Mouse (Mus musculus) kidney, adult 18-20 months (tissue): ENCODE results near the gene Usp2.

ENCODE experiments used
- DNase-seq: peaks from one replicate; pipeline ENCODE4 v3.0.0; 2021

Gene Usp2

GRCm38 (mm10) chr9:44127351-44127801, 60.6 kb downstream of the Usp2 start:
- peak; percentile 72 for DNase-seq

GRCm38 (mm10) chr9:44129633-44130032, 62.8 kb downstream of the Usp2 start:
- DNase-seq = no peak

DNA sequence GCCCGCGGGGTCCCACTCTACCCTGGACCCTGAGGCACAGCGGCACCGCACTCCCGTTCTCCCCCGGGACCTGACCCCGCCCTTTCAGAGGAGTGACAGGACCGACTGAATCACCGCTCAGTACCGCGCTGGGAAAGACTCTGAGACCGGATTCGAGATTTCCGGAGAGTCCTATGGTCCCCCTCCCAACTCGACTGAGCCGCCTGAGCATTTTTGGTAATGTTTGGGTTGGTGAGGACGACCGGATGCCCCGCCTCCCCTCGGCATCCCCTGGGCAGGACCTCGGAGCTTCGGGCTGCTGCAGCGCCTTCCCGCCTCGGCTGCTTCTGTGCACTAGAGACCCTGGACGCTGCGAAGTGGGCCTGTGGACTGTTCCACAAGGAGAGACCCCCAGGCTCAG, 63.2 kb downstream of the Usp2 start:
- DNase-seq = peak; percentile 79

DNA sequence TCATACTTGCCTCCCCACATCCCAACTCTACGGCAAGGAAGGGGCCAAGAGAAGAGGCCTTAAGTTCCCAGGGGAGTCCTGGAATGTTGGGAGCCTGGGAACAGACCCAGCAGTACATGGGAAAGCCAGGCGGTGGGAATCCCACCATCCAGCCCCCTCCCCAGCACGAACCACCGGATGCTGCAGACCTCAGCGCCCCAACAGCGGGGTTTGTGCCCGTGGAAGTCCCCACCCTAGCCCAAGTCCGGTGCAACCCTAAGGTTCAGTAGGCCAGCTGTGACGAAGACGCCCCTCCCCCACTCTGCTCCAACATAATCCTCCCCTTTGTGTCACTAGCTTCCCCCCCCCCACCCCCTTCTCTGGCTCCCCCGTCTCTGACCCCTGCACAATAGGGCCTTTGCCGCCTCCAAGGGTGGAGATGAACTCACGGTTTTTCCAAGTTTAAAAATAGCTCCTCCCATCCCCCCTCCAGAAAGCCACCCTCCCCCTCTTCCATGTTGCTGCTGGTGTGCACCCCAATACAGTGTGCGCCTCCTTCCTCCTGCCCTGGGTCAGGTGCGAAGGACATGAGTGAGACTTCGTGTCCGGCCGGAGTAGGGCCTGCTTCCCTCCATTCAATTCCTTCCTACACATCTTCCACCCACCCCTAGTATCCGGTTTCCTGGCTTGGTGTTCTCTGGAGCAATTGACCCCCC, 63.9 kb downstream of the Usp2 start:
- peak; percentile 43 for DNase-seq

DNA sequence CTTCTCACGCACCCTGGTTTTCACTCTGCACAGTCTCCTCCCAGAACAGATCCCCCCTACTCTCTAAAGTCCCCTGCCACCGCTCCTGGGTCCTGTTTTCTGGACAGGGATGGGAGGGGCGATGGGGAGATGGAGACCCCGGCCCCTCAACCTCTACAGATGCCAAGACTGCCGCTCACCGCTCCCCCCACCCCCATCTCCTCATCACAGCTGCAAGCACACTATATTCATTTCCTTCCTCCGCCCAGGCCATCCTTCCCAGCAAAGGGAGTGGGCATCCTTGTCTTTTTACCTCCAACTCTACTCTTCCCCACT, 64.4 kb downstream of the Usp2 start:
- DNase-seq = no peak

- no peak for DNase-seq
These were observed 65.4 kb downstream of the Usp2 start for GRCm38 (mm10) chr9:44132200-44132599.

DNA sequence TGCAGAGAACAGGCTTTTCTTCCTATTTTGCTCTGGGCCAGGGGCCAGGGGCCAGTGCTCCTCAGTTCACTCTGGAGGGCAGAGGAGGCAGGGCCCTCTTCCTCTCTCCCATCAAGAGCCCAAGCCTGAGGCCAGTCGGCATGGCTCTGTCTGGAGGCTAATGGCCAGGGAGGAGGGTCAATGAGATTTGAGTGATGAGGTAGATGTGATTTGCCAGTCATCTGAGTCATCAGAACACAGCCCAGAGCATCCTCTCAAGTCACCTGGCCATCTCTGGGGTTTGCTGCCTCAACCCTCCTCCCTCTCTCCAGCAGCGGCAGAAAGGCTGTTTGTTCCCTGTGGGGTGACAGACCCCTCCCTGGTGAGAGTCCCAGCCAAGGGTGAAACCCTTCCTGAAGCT, 66.5 kb downstream of the Usp2 start:
- DNase-seq = no peak

DNA sequence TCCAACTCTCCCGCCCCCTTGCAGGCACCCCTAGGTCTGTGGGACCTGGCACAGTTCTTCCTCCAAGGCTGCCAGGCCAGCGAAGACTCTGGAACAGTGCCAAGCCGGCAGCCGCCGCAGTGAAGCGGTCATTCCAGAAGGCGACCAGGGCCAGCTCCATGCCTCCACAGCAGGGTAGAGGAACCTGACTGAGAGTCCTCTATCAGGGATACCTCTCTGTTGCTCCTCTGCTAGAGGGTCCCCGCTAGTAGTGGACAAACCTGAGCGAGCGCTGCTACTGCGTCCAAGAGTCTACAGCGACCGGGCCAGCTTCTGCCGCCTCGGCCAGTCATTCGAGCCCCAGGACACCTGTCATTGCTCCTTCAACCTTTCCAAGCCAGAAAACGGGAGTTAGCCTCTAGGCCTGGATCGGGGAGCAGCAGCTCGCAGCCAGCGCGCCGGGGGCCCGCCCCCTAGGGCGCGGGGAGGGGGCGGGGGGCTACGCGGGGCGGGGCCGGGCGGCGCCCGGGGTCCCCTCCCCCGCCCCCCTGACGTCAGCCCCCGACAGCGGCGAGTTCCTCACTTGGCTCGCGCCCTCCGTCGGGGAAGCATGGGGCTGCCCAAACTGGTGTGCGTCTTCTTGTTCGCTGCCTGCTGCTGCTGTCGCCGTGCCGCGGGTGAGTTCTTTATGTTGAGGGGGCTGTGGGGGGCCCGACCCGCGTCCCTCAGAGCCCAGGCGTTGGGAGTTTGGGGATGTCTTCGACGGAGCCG, 67.5 kb downstream of the Usp2 start, which contains the start of gene Mcam:
Mcam (plus strand) TSS at position 369 of the 750 bp plus-strand sequence.
- DNase-seq = peak; percentile 82

GRCm38 (mm10) chr9:44134851-44135730, 68.3 kb downstream of the Usp2 start:
- DNase-seq = peak; percentile 67

- peak; percentile 5 for DNase-seq
These were observed 69.0 kb downstream of the Usp2 start for GRCm38 (mm10) chr9:44135731-44136411.

GRCm38 (mm10) chr9:44137846-44138245, 71.0 kb downstream of the Usp2 start:
- DNase-seq = no peak

- no peak for DNase-seq
These were observed 75.1 kb downstream of the Usp2 start for GRCm38 (mm10) chr9:44141951-44142350.

GRCm38 (mm10) chr9:44143421-44143820, 76.6 kb downstream of the Usp2 start:
- DNase-seq = no peak

DNA sequence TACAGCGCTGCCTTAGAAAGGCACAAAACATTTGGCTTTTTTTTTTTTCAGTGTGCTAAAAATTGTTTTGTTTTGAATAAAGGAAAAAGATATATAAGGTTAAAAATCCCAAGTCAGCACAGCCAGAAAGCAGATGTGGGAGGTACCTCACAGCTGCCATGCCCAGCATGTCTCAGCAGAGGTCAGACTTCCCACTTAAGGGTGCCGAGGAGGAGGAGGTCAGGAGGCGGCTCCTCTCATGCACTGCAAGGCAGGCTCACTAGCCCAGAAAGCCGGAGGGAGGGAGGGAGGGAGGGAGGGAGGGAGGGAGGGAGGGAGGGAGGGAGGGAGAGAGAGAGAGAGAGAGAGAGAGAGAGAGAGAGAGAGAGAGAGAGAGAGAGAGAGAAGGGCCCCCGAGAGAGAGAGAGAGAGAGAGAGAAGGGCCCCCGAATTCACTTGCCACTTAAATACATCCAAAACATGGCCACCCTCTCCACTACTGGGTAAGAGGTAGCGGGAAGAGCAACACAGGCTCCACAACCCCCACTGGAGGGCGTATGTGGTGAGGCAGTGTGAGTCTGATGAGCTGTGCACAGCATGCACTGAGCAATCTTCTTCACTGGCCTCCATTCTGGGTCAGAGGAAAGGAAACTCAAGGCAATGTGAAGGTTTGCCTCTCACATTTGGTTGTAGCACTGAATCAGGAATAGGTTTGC, 77.3 kb downstream of the Usp2 start:
- peak; percentile 42 for DNase-seq

GRCm38 (mm10) chr9:44144718-44145060, 77.9 kb downstream of the Usp2 start:
- peak; percentile 8 for DNase-seq
